ENCODE assay signal across 24 mouse cellular contexts in genomic region chr10:94282179-94282578, GRCm38 (mm10). TPM values are rescaled to one million over a fixed set of nuclear protein-coding genes. Genes with fewer than 3 reads are reported as not detected.
DNase-seq lines count a peak whose midpoint lies in the region; ATAC-seq and TF ChIP-seq lines count a peak whose summit lies in the region.
"Had no signal": no experiment of that assay in that cellular context is flagged by ENCODE, and none has a peak within 500 bp of the region (broad histone marks: within the 10 kb centered on the region; RNA-seq: fewer than 3 reads in every experiment).

No protein-coding gene starts in this region.

- peak; percentile 28 for DNase-seq in hindbrain, postnatal 0 days (ENCODE audit: low spot score)
- DNase-seq in midbrain, embryonic 14.5 days, result peak; percentile 12
- peak; percentile 56 for DNase-seq in cerebellum, adult 9-11 months
- no peak for DNase-seq in gastrocnemius, postnatal 14 days
- DNase-seq: adrenal gland, adult 8-10 months; heart, adult 18-20 months; kidney, postnatal 25 days; layer of hippocampus, postnatal 36 days; lung, adult 18-20 months; right cerebral cortex, postnatal 25 days; thymus, postnatal 25 days had no signal

- no peak overlapping the region for H3K4me2 ChIP-seq in hindbrain, postnatal 0 days (ENCODE audit: low read depth, low read length)
- no peak overlapping the region for H3K4me2 ChIP-seq in hindbrain, embryonic 13.5 days
- no peak overlapping the region for H3K4me2 ChIP-seq in midbrain, embryonic 14.5 days (ENCODE audit: low read length)
- H3K4me2 ChIP-seq in midbrain, embryonic 13.5 days (replicated peaks), result no peak overlapping the region
- no peak overlapping the region for H3K4me2 ChIP-seq in hindbrain, embryonic 12.5 days (replicated peaks)
- H3K4me2 ChIP-seq: embryonic facial prominence, embryonic 15.5 days had no signal

- no peaks in the 10 kb centered on the region for H3K4me1 ChIP-seq in hindbrain, postnatal 0 days (ENCODE audit: insufficient read depth, low read length)
- H3K4me1 ChIP-seq in hindbrain, embryonic 13.5 days (replicated peaks), result peaks cover 23% of the 10 kb centered on the region
- peaks cover 12% of the 10 kb centered on the region; the same call in 1 of the 2 replicates for H3K4me1 ChIP-seq in midbrain, embryonic 14.5 days (ENCODE audit: control insufficient read depth, insufficient read depth, low read length)
- H3K4me1 ChIP-seq in midbrain, embryonic 13.5 days (replicated peaks), result peaks cover 3% of the 10 kb centered on the region; the same call in 1 of the 2 replicates
- peaks cover 10% of the 10 kb centered on the region; the same call in 1 of the 2 replicates for H3K4me1 ChIP-seq in hindbrain, embryonic 12.5 days
- H3K4me1 ChIP-seq: embryonic facial prominence, embryonic 15.5 days had no signal

- no peaks in the 10 kb centered on the region for H3K27me3 ChIP-seq in hindbrain, postnatal 0 days (ENCODE audit: insufficient read depth, low read length)
- H3K27me3 ChIP-seq in hindbrain, embryonic 13.5 days, result no peaks in the 10 kb centered on the region
- no peaks in the 10 kb centered on the region for H3K27me3 ChIP-seq in midbrain, embryonic 14.5 days (ENCODE audit: control insufficient read depth, insufficient read depth, low read length)
- no peaks in the 10 kb centered on the region for H3K27me3 ChIP-seq in midbrain, embryonic 13.5 days
- H3K27me3 ChIP-seq in hindbrain, embryonic 12.5 days, result no peaks in the 10 kb centered on the region
- H3K27me3 ChIP-seq: CH12.LX; embryonic facial prominence, embryonic 15.5 days had no signal

- TF ChIP-seq CTCF in hindbrain, postnatal 0 days (IDR thresholded peaks at IDR 0.05; ENCODE audit: low read depth), result no peak

- intact Hi-C loops in gastrocnemius, postnatal 14 days (cut with DNase I; ENCODE audit: low total_unique reads), result no loop called here

- no peak overlapping the region for H3K27ac ChIP-seq in hindbrain, postnatal 0 days
- H3K27ac ChIP-seq in hindbrain, embryonic 13.5 days, result no peak overlapping the region; the same call in 1 of the 2 replicates
- H3K27ac ChIP-seq in midbrain, embryonic 14.5 days (replicated peaks; ENCODE audit: low read depth, low read length), result no peak overlapping the region
- H3K27ac ChIP-seq in midbrain, embryonic 13.5 days, result no peak overlapping the region
- H3K27ac ChIP-seq in hindbrain, embryonic 12.5 days, result no peak overlapping the region
- H3K27ac ChIP-seq: embryonic facial prominence, embryonic 15.5 days; hindbrain, embryonic 10.5 days; stomach, postnatal 0 days had no signal

- 48% methylated on average over 8 of the region's 8 CpGs for WGBS in hindbrain, postnatal 0 days
- WGBS in hindbrain, embryonic 13.5 days, result 71% methylated on average over 8 of the region's 8 CpGs
- WGBS in midbrain, embryonic 14.5 days, result 80% methylated on average over 8 of the region's 8 CpGs
- WGBS in midbrain, embryonic 13.5 days, result 79% methylated on average over 8 of the region's 8 CpGs
- 85% methylated on average over 8 of the region's 8 CpGs for WGBS in hindbrain, embryonic 12.5 days

- H3K9me3 ChIP-seq in hindbrain, postnatal 0 days (ENCODE audit: low read length), result no peaks in the 10 kb centered on the region
- H3K9me3 ChIP-seq in hindbrain, embryonic 13.5 days, result no peaks in the 10 kb centered on the region
- H3K9me3 ChIP-seq in midbrain, embryonic 14.5 days (ENCODE audit: control insufficient read depth, low read length), result no peaks in the 10 kb centered on the region
- H3K9me3 ChIP-seq in midbrain, embryonic 13.5 days, result no peaks in the 10 kb centered on the region
- no peaks in the 10 kb centered on the region for H3K9me3 ChIP-seq in hindbrain, embryonic 12.5 days (replicated peaks)
- H3K9me3 ChIP-seq: embryonic facial prominence, embryonic 15.5 days; hindbrain, embryonic 10.5 days had no signal

- ATAC-seq in hindbrain, postnatal 0 days, result no peak
- no peak for ATAC-seq in hindbrain, embryonic 13.5 days (ENCODE audit: low FRiP score)
- ATAC-seq in midbrain, embryonic 14.5 days (ENCODE audit: low FRiP score, low TSS enrichment), result no peak
- ATAC-seq in midbrain, embryonic 13.5 days, result no peak
- ATAC-seq in hindbrain, embryonic 12.5 days (ENCODE audit: low FRiP score), result no peak

- no peak overlapping the region for H3K9ac ChIP-seq in hindbrain, postnatal 0 days (replicated peaks; ENCODE audit: low read length)
- no peak overlapping the region for H3K9ac ChIP-seq in hindbrain, embryonic 13.5 days
- no peak overlapping the region for H3K9ac ChIP-seq in midbrain, embryonic 14.5 days (replicated peaks; ENCODE audit: low read length)
- H3K9ac ChIP-seq in midbrain, embryonic 13.5 days (replicated peaks), result no peak overlapping the region
- H3K9ac ChIP-seq in hindbrain, embryonic 12.5 days, result no peak overlapping the region
- H3K9ac ChIP-seq: embryonic facial prominence, embryonic 15.5 days had no signal

- H3K4me3 ChIP-seq in hindbrain, postnatal 0 days (ENCODE audit: low read length), result no peak overlapping the region
- H3K4me3 ChIP-seq in hindbrain, embryonic 13.5 days, result no peak overlapping the region
- no peak overlapping the region for H3K4me3 ChIP-seq in midbrain, embryonic 14.5 days (replicated peaks; ENCODE audit: low read depth, low read length)
- no peak overlapping the region for H3K4me3 ChIP-seq in midbrain, embryonic 13.5 days (replicated peaks)
- no peak overlapping the region for H3K4me3 ChIP-seq in hindbrain, embryonic 12.5 days
- H3K4me3 ChIP-seq: embryonic facial prominence, embryonic 15.5 days; hindbrain, embryonic 10.5 days had no signal

- no peaks in the 10 kb centered on the region for H3K36me3 ChIP-seq in hindbrain, postnatal 0 days (ENCODE audit: insufficient read depth, low read length)
- no peaks in the 10 kb centered on the region for H3K36me3 ChIP-seq in hindbrain, embryonic 13.5 days
- no peaks in the 10 kb centered on the region for H3K36me3 ChIP-seq in midbrain, embryonic 14.5 days (ENCODE audit: control insufficient read depth, insufficient read depth, low read length)
- H3K36me3 ChIP-seq in midbrain, embryonic 13.5 days, result no peaks in the 10 kb centered on the region
- no peaks in the 10 kb centered on the region for H3K36me3 ChIP-seq in hindbrain, embryonic 12.5 days
- H3K36me3 ChIP-seq: embryonic facial prominence, embryonic 15.5 days; hindbrain, embryonic 10.5 days had no signal

RNA-seq across cellular contexts. Expression of gene Gm4792, which starts 16.3 kb away (rescaled TPM):
- 1.2 and 1.3 TPM in 2 replicates for total RNA-seq in hindbrain, postnatal 0 days (2014; rRNA removed)
- 1.0 and 1.3 TPM in 2 replicates for polyA plus RNA-seq in hindbrain, postnatal 0 days (2015; fragmentation: Nextera tagmentation; extraction: Ambion mirVana)
- 0.35 and 0.45 TPM in 2 replicates for polyA plus RNA-seq in hindbrain, embryonic 13.5 days (2015; fragmentation: Nextera tagmentation; extraction: Ambion mirVana)
- 0.78 and 0.89 TPM in 2 replicates for polyA plus RNA-seq in midbrain, embryonic 14.5 days (2014; fragmentation: Nextera tagmentation; extraction: Ambion mirVana)
- polyA plus RNA-seq in midbrain, embryonic 13.5 days (2015; fragmentation: Nextera tagmentation; extraction: Ambion mirVana), result 0.43 and 0.90 TPM in 2 replicates
- 0.52 and 0.67 TPM in 2 replicates for polyA plus RNA-seq in hindbrain, embryonic 12.5 days (2016; fragmentation: Nextera tagmentation; extraction: Ambion mirVana)
- total RNA-seq in gastrocnemius, postnatal 14 days (2021), result not detected
- total RNA-seq: adrenal gland, adult 8-10 months; CH12.LX; heart, adult 18-20 months; layer of hippocampus, postnatal 36 days; left cerebral cortex, postnatal 36 days; liver, adult 2 months; monocyte, adult 5-6 weeks had no signal
- polyA plus RNA-seq: embryonic facial prominence, embryonic 15.5 days; forebrain, embryonic 11.5 days; heart, embryonic 14.5 days; intestine, embryonic 14.5 days; liver, adult 2 months had no signal

RNA-seq across cellular contexts. Expression of gene Tmcc3, which starts 29.6 kb away (rescaled TPM):
- total RNA-seq in hindbrain, postnatal 0 days (2014; rRNA removed), result 9.7 and 10.5 TPM in 2 replicates
- polyA plus RNA-seq in hindbrain, postnatal 0 days (2015; fragmentation: Nextera tagmentation; extraction: Ambion mirVana), result 15.3 and 17.2 TPM in 2 replicates
- 7.5 and 8.3 TPM in 2 replicates for polyA plus RNA-seq in hindbrain, embryonic 13.5 days (2015; fragmentation: Nextera tagmentation; extraction: Ambion mirVana)
- 9.7 and 11.3 TPM in 2 replicates for polyA plus RNA-seq in midbrain, embryonic 14.5 days (2014; fragmentation: Nextera tagmentation; extraction: Ambion mirVana)
- 6.1 and 6.6 TPM in 2 replicates for polyA plus RNA-seq in midbrain, embryonic 13.5 days (2015; fragmentation: Nextera tagmentation; extraction: Ambion mirVana)
- polyA plus RNA-seq in hindbrain, embryonic 12.5 days (2016; fragmentation: Nextera tagmentation; extraction: Ambion mirVana), result 6.1 and 6.8 TPM in 2 replicates
- total RNA-seq in gastrocnemius, postnatal 14 days (2021), result 10 to 100 TPM; 21.8 to 26.8 TPM
